Mouse (Mus musculus) megakaryocyte, embryonic 14.5 days (primary cell): ENCODE measurements at regions not wholly inside any gene's neighbourhood (a gene's known extent, or its start where the extent isn't known, plus 50 kb on each side); places are given as distances from the start of the nearest gene placed in this dataset.

Experiments used
- FLI1 ChIP-seq: IDR thresholded peaks from 2 replicates; pipeline ENCODE4 v1.6.1; 2012; ENCODE audit warnings: low read length, inconsistent platforms, mixed read lengths
- GATA1 ChIP-seq: IDR thresholded peaks from 3 replicates; pipeline ENCODE4 v1.6.1; 2012; ENCODE audit warnings: mixed read lengths, low read length, inconsistent platforms, borderline replicate concordance

DNA sequence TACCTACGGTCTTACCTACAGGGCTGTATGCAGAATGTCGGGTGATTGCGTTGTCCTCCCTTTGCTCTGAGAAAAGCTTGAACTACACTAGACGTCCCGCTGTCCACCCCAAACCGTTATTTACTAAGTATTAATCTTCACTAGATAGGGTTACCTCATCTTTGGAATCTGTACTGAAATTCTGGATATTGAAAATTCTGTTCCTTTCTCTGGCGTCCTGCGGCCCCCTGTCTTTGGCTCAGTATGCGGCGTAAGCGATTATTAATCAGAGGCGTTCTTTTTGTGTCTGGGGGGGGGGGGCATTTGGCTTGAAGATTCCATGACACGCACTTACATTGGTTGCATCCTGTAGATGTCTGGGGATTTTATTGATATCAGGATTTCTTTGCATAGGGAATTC lies 222.0 kb downstream of the Mef2c start:
- TF ChIP-seq GATA1: no peak
- no peak for TF ChIP-seq FLI1
